In the genomic region with DNA sequence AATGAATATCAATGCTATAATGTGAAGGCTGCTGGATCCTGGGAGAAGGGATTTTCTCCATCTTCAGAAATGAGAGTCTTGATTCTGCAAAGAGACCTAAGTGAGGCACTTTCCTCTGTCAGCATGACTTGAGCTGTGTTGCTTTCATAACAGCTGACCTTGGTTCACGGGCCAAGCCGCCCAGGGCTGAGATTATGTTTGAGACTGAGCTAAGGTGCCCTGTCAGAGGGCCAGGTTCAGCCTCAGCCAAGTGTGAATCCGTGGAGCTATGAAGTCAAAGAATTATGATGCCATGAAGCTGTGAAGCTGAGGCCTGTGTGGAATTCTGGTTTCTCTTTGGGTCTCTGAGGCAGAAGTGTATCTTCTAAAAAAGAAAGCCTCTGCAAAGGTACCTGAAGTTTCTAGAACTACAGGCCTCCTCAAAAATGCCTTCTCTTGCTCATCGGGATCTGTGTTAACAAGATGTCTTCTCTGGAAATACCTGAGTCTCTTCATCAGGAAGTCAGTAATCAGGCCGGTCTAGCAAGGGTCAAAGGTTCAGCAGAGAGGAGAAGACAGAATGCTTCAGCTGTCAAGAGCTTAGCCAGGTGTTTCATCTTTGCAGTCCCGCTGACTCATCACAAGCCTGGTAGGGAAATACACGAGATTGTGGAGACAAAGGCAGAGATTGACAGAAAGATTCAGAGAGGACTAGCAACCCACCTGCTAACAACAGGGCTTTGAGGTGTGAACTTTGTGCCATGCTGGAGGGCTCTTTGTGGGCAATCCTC, we compare ENCODE assay signal across 12 mouse cellular contexts. TPM values are rescaled to one million over a fixed set of nuclear protein-coding genes. Genes with fewer than 3 reads are reported as not detected.
DNase-seq lines count a peak whose midpoint lies in the region; ATAC-seq lines count a peak whose summit lies in the region.
"Had no signal": no experiment of that assay in that cellular context is flagged by ENCODE, and none has a peak within 500 bp of the region (broad histone marks: within the 10 kb centered on the region; RNA-seq: fewer than 3 reads in every experiment).

No protein-coding gene starts in this region.

- no peak overlapping the region for H3K4me3 ChIP-seq in intestine, embryonic 16.5 days (ENCODE audit: low read length)
- H3K4me3 ChIP-seq: forebrain, embryonic 10.5 days; midbrain, embryonic 13.5 days had no signal

- H3K4me1 ChIP-seq in intestine, embryonic 16.5 days (ENCODE audit: control insufficient read depth, insufficient read depth, low read length), result peaks cover 5% of the 10 kb centered on the region; the same call in 1 of the 2 replicates
- H3K4me1 ChIP-seq: midbrain, embryonic 13.5 days had no signal

- no peaks in the 10 kb centered on the region for H3K27me3 ChIP-seq in intestine, embryonic 16.5 days (replicated peaks; ENCODE audit: control insufficient read depth, insufficient read depth, low read length)
- H3K27me3 ChIP-seq: midbrain, embryonic 13.5 days had no signal

- WGBS in intestine, embryonic 16.5 days, result 30% methylated on average over 7 of the region's 7 CpGs

- no peaks in the 10 kb centered on the region for H3K36me3 ChIP-seq in intestine, embryonic 16.5 days (ENCODE audit: control insufficient read depth, insufficient read depth, low read length)
- H3K36me3 ChIP-seq: forebrain, embryonic 10.5 days; midbrain, embryonic 13.5 days had no signal

- peak; percentile 80 for ATAC-seq in intestine, embryonic 16.5 days
- ATAC-seq: midbrain, embryonic 13.5 days had no signal

- no peak overlapping the region for H3K9ac ChIP-seq in intestine, embryonic 16.5 days (ENCODE audit: low read depth, low read length)
- H3K9ac ChIP-seq: midbrain, embryonic 13.5 days had no signal

- H3K27ac ChIP-seq in intestine, embryonic 16.5 days (ENCODE audit: low read length), result no peak overlapping the region
- H3K27ac ChIP-seq: forebrain, embryonic 10.5 days; midbrain, embryonic 13.5 days had no signal

- peak; percentile 44 for DNase-seq in kidney, adult 11 months
- DNase-seq in kidney, postnatal 14 days, result no peak
- DNase-seq in ovary, postnatal 36 days (ENCODE audit: low spot score), result peak; percentile 46
- DNase-seq in ovary, postnatal 10 days (ENCODE audit: low spot score), result no peak
- no peak for DNase-seq in embryo, embryonic 9.5 days (ENCODE audit: extremely low spot score)
- DNase-seq in spleen, postnatal 36 days (ENCODE audit: low spot score in 2 of 2), result no peak
- DNase-seq: heart, postnatal 36 days; lung, postnatal 4 days had no signal

- no peak overlapping the region for H3K4me2 ChIP-seq in intestine, embryonic 16.5 days (ENCODE audit: low read depth, low read length)
- H3K4me2 ChIP-seq: heart, embryonic 11.5 days; midbrain, embryonic 13.5 days had no signal

- no peaks in the 10 kb centered on the region for H3K9me3 ChIP-seq in intestine, embryonic 16.5 days (ENCODE audit: control insufficient read depth, low read length)
- H3K9me3 ChIP-seq: forebrain, embryonic 10.5 days; midbrain, embryonic 13.5 days had no signal

RNA-seq across cellular contexts. Expression of a gene that starts 11.2 kb away (rescaled TPM):
- polyA plus RNA-seq in intestine, embryonic 16.5 days (2015; fragmentation: Nextera tagmentation; extraction: Ambion mirVana), result 14.4 and 19.9 TPM in 2 replicates

RNA-seq across cellular contexts. Expression of a gene that starts 31.4 kb away (rescaled TPM):
- polyA plus RNA-seq in intestine, embryonic 16.5 days (2015; fragmentation: Nextera tagmentation; extraction: Ambion mirVana), result 13.4 and 13.6 TPM in 2 replicates

Comparison
In these comparisons a context has a peak if more than half of its experiments do, and no peak if none do; other contexts are left out.
1. DNase-seq: peak in kidney, adult 11 months (single experiment) and ovary, postnatal 36 days (single experiment); none in kidney, postnatal 14 days (single experiment), ovary, postnatal 10 days (single experiment), embryo, embryonic 9.5 days (single experiment) and spleen, postnatal 36 days (0 of 2).